Mouse (Mus musculus) limb, embryonic 14.5 days (tissue): ENCODE results near the gene Eps15l1. TPM values are rescaled to one million over a fixed set of nuclear protein-coding genes. Genes with fewer than 3 reads are reported as not detected.

Source experiments
- ATAC-seq: fragments of 200-750 bp; cut with Nextera tagmentation; 2 replicates; pipeline ENCODE4 v1.8.0; 2017; ENCODE audit warnings: low read depth, moderate number of reproducible peaks, moderate TSS enrichment; ENCODE audit not compliant: low FRiP score
- DNase-seq: peaks from one replicate; pipeline ENCODE4 v3.0.0-alpha.2; 2015; ENCODE audit warnings: low spot score
- H3K27ac ChIP-seq: fragments of 300-500 bp; sonication (generic); replicated peaks from 2 replicates; pipeline ENCODE4 v1.5.1; 2014; ENCODE audit warnings: low read depth, mild to moderate bottlenecking, low read length, moderate library complexity, mixed read lengths
- H3K27me3 ChIP-seq: fragments of 300-500 bp; sonication (generic); 2 replicates; pipeline ENCODE4 v1.6.1; 2014; ENCODE audit warnings: low read length, mixed read lengths; ENCODE audit not compliant: control insufficient read depth, insufficient read depth
- H3K36me3 ChIP-seq: fragments of 300-500 bp; sonication (generic); 2 replicates; pipeline ENCODE4 v1.6.1; 2014; ENCODE audit warnings: mild to moderate bottlenecking, low read length, moderate library complexity, mixed read lengths; ENCODE audit not compliant: control insufficient read depth, insufficient read depth
- H3K4me1 ChIP-seq: fragments of 300-500 bp; sonication (generic); 2 replicates; pipeline ENCODE4 v1.6.1; 2014; ENCODE audit warnings: antibody characterized with exemption, low read length, mixed read lengths; ENCODE audit not compliant: control insufficient read depth, insufficient read depth
- H3K4me2 ChIP-seq: fragments of 300-500 bp; sonication (generic); replicated peaks from 2 replicates; pipeline ENCODE4 v1.6.1; 2014; ENCODE audit warnings: low read depth, mild to moderate bottlenecking, low read length, moderate library complexity; ENCODE audit not compliant: severe bottlenecking
- H3K4me3 ChIP-seq: fragments of 300-500 bp; sonication (generic); replicated peaks from 2 replicates; pipeline ENCODE4 v1.5.1; 2014; ENCODE audit warnings: low read length
- H3K9ac ChIP-seq: fragments of 300-500 bp; sonication (generic); 2 replicates; pipeline ENCODE4 v1.6.1; 2014; ENCODE audit warnings: mild to moderate bottlenecking, low read depth, low read length, moderate library complexity; ENCODE audit not compliant: severe bottlenecking
- H3K9me3 ChIP-seq: fragments of 300-500 bp; sonication (generic); 2 replicates; pipeline ENCODE4 v1.6.1; 2016; ENCODE audit warnings: low read length; ENCODE audit not compliant: control insufficient read depth
- POLR2A ChIP-seq: fragments of 200-500 bp; IDR thresholded peaks from 2 replicates; pipeline ENCODE4 v1.8.0; 2012; ENCODE audit warnings: inconsistent platforms, mild to moderate bottlenecking, moderate library complexity, borderline replicate concordance; ENCODE audit not compliant: insufficient read depth, insufficient read length; ENCODE audit errors: extremely low read depth
- WGBS: fragments of 180-500 bp; shearing (Covaris S2); extraction: QIAGEN DNeasy Blood & Tissue Kit; methylation state at CpG from one replicate; pipeline ENCODE4 v1.1.7; 2014; 5-methylcytosine and 5-hydroxymethylcytosine counted together
- polyA plus RNA-seq, 2 experiments: library from polyadenylated mRNA; depleted of rRNA in 1 of 2; stranded (reverse) in 1 of 2; unstranded in 1 of 2; fragments of >200 nt; fragmentation: Nextera tagmentation in 1 of 2; extraction: Ambion mirVana in 1 of 2; gene quantifications; 2 replicates each; pipeline versions ENCODE4 v1.2.1 to v1.2.3; 2012 to 2014

Eps15l1 gene
- polyA plus RNA-seq, 2 experiments, result 56.5 to 114 TPM

- no peak for TF ChIP-seq POLR2A
- WGBS, result 87% methylated on average over 4 of the region's 4 CpGs
- Histone ChIP-seq H3K27ac (no peak overlapping the region), H3K4me3 (no peak overlapping the region), H3K9me3 (no peaks in the 10 kb centered on the region), H3K27me3 (no peaks in the 10 kb centered on the region), H3K4me2 (no peak overlapping the region), H3K36me3 (peaks cover 85% of the 10 kb centered on the region), H3K9ac (no peak overlapping the region), H3K4me1 (no peaks in the 10 kb centered on the region)
- DNase-seq (no peak), ATAC-seq (no peak)
These were observed 38.7 kb upstream of the Eps15l1 start for GRCm38 (mm10) chr8:72459881-72460533.

GRCm38 (mm10) chr8:72458457-72458856, 37.2 kb upstream of the Eps15l1 start:
- Histone ChIP-seq H3K27me3 (no peaks in the 10 kb centered on the region), H3K9ac (no peak overlapping the region), H3K9me3 (0 out of 2 replicates have a peak, but pooled peaks cover 6% of the 10 kb centered on the region), H3K36me3 (peaks cover 85% of the 10 kb centered on the region), H3K4me3 (no peak overlapping the region), H3K4me2 (no peak overlapping the region), H3K27ac (no peak overlapping the region), H3K4me1 (no peaks in the 10 kb centered on the region)
- no peak for TF ChIP-seq POLR2A
- ATAC-seq (no peak), DNase-seq (no peak)
- 83% methylated on average over 6 of the region's 6 CpGs for WGBS

DNA sequence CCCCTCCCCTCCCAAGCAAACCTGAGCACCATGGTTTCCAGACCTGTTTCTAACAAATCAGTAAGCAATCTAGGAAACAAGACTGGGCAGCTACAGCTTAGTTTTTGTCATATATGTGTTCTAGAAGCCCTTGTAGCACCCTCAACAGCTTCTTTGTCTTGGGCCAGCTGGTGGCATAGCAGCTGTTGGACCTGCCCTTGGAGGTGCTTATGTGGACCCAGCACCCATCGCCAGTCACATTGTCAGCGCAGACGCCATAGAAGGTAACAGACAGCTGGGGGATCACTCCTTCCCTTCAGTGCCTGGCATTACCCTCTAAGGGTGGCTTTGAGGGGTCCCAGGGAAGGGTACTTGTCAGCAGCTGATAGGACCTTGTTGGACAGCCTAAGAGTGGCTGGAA, 36.5 kb upstream of the Eps15l1 start:
- no peak for ATAC-seq
- Histone ChIP-seq H3K9ac (no peak overlapping the region), H3K9me3 (0 out of 2 replicates have a peak, but pooled peaks cover 7% of the 10 kb centered on the region), H3K27me3 (no peaks in the 10 kb centered on the region), H3K4me3 (no peak overlapping the region), H3K27ac (no peak overlapping the region), H3K36me3 (peaks cover 84% of the 10 kb centered on the region), H3K4me2 (no peak overlapping the region), H3K4me1 (no peaks in the 10 kb centered on the region)
- no peak for DNase-seq
- WGBS, result 89% methylated on average over 3 of the region's 3 CpGs
- TF ChIP-seq POLR2A, result no peak

DNA sequence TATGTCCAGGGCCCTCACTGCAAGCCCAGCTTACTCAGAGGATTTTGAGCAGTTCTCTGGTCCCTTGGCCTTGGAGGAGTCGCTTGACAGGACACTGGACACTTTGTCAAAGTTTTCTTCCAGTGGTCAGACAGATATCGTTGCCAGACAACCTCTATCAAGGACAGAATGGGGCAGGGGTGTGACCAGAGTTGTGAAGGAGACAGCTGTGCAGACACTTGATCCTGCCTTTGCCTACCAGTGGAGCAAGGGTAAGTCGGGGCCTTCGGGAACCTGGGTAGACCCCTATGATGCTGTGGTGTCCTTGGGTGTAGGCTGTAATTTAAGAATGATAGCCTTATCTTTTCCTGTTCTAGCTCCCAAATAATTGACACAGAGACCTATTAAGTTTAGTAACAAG, 34.1 kb upstream of the Eps15l1 start:
- TF ChIP-seq POLR2A, result no peak
- DNase-seq (no peak), ATAC-seq (no peak)
- 0 out of 2 replicates have a peak, but pooled peaks cover 7% of the 10 kb centered on the region for H3K9me3 ChIP-seq
- 92% methylated on average over 4 of the region's 4 CpGs for WGBS
- H3K27ac ChIP-seq, result no peak overlapping the region
- H3K27me3 ChIP-seq, result no peaks in the 10 kb centered on the region
- no peak overlapping the region for H3K9ac ChIP-seq
- H3K4me3 ChIP-seq, result no peak overlapping the region
- H3K4me1 ChIP-seq, result no peaks in the 10 kb centered on the region
- H3K36me3 ChIP-seq, result peaks cover 81% of the 10 kb centered on the region
- no peak overlapping the region for H3K4me2 ChIP-seq

DNA sequence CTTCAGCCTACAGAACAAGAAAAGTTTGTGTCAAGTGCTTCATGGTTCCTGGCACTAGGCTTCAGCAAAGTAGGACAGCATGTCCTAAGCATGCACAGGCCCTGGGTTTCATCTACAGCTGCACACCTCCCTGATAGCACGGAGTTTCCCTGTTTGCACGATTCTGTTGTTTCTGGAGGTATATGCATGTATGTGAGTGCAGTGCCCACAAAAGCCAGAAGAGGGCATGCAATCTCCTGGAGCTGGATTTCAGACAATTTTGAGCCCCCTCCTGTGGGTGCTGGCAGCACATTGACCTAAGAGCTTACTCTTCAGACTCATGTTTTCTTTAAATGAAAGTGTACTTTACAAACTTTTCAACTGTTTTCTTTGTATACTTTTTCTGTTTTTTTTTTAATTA, 32.6 kb upstream of the Eps15l1 start:
- ATAC-seq (no peak), DNase-seq (no peak)
- TF ChIP-seq POLR2A, result no peak
- Histone ChIP-seq H3K36me3 (peaks cover 80% of the 10 kb centered on the region), H3K4me1 (no peaks in the 10 kb centered on the region), H3K27me3 (no peaks in the 10 kb centered on the region), H3K4me2 (no peak overlapping the region), H3K9ac (no peak overlapping the region), H3K4me3 (no peak overlapping the region), H3K27ac (no peak overlapping the region), H3K9me3 (0 out of 2 replicates have a peak, but pooled peaks cover 7% of the 10 kb centered on the region)
- 97% methylated on average over 2 of the region's 2 CpGs for WGBS
